Mouse (Mus musculus) midbrain, embryonic 16.5 days (tissue): ENCODE results near the gene Cpt1a. TPM values are rescaled to one million over a fixed set of nuclear protein-coding genes. Genes with fewer than 3 reads are reported as not detected.

ENCODE experiments used
- ATAC-seq: fragments of 200-750 bp; cut with Nextera tagmentation; 2 replicates; pipeline ENCODE4 v1.8.0; 2017; ENCODE audit warnings: moderate TSS enrichment
- H3K27ac ChIP-seq: fragments of 300-500 bp; sonication (generic); 2 replicates; pipeline ENCODE4 v1.5.1; 2014; ENCODE audit warnings: mild to moderate bottlenecking, low read length, mixed read lengths
- H3K27me3 ChIP-seq: fragments of 300-500 bp; sonication (generic); 2 replicates; pipeline ENCODE4 v1.6.1; 2014; ENCODE audit warnings: low read depth, low read length, mixed read lengths; ENCODE audit not compliant: control insufficient read depth, insufficient read depth
- H3K36me3 ChIP-seq: fragments of 300-500 bp; sonication (generic); 2 replicates; pipeline ENCODE4 v1.6.1; 2014; ENCODE audit warnings: mild to moderate bottlenecking, low read length, moderate library complexity, mixed read lengths; ENCODE audit not compliant: control insufficient read depth, insufficient read depth
- H3K4me1 ChIP-seq: fragments of 300-500 bp; sonication (generic); 2 replicates; pipeline ENCODE4 v1.6.1; 2014; ENCODE audit warnings: mild to moderate bottlenecking, low read length, mixed read lengths; ENCODE audit not compliant: control insufficient read depth, insufficient read depth
- H3K4me2 ChIP-seq: fragments of 300-500 bp; sonication (generic); 2 replicates; pipeline ENCODE4 v1.6.1; 2014; ENCODE audit warnings: mild to moderate bottlenecking, low read length, mixed read lengths
- H3K4me3 ChIP-seq: fragments of 300-500 bp; sonication (generic); 2 replicates; pipeline ENCODE4 v1.5.1; 2014; ENCODE audit warnings: low read depth, mild to moderate bottlenecking, low read length, moderate library complexity, mixed read lengths
- H3K9ac ChIP-seq: fragments of 300-500 bp; sonication (generic); 2 replicates; pipeline ENCODE4 v1.6.1; 2014; ENCODE audit warnings: low read depth, low read length, mixed read lengths
- H3K9me3 ChIP-seq: fragments of 300-500 bp; sonication (generic); replicated peaks from 2 replicates; pipeline ENCODE4 v1.6.1; 2014; ENCODE audit warnings: mild to moderate bottlenecking, low read length, mixed read lengths; ENCODE audit not compliant: control insufficient read depth, poor library complexity, severe bottlenecking
- WGBS: fragments of 180-500 bp; shearing (Covaris S2); extraction: QIAGEN DNeasy Blood & Tissue Kit; methylation state at CpG from one replicate; pipeline ENCODE4 v1.1.7; 2014; 5-methylcytosine and 5-hydroxymethylcytosine counted together
- polyA plus RNA-seq: library from polyadenylated mRNA; unstranded; fragments of >200 nt; fragmentation: Nextera tagmentation; extraction: Ambion mirVana; gene quantifications from 2 replicates; pipeline ENCODE4 v1.2.1, GENCODE M21; 2015

The Cpt1a gene
- polyA plus RNA-seq, 1 experiment from 2014 or later = 15.1 TPM

GRCm38 (mm10) chr19:3334550-3334949, 12.4 kb downstream of the Cpt1a start:
- ATAC-seq = no peak
- Histone ChIP-seq H3K36me3 (no peaks in the 10 kb centered on the region), H3K9ac (no peak overlapping the region), H3K27me3 (no peaks in the 10 kb centered on the region), H3K4me3 (no peak overlapping the region), H3K9me3 (no peaks in the 10 kb centered on the region), H3K4me1 (peaks cover 8% of the 10 kb centered on the region), H3K4me2 (no peak overlapping the region), H3K27ac (no peak overlapping the region)
- 69% methylated on average over 4 of the region's 4 CpGs for WGBS

GRCm38 (mm10) chr19:3335917-3336316, 13.8 kb downstream of the Cpt1a start:
- WGBS = 61% methylated on average over 1 of the region's 1 CpGs
- H3K9me3 ChIP-seq = no peaks in the 10 kb centered on the region
- ATAC-seq = no peak
- no peak overlapping the region for H3K27ac ChIP-seq
- no peaks in the 10 kb centered on the region for H3K36me3 ChIP-seq
- H3K27me3 ChIP-seq = no peaks in the 10 kb centered on the region
- no peak overlapping the region for H3K9ac ChIP-seq
- H3K4me1 ChIP-seq = peaks cover 8% of the 10 kb centered on the region
- H3K4me2 ChIP-seq = no peak overlapping the region
- H3K4me3 ChIP-seq = no peak overlapping the region

DNA sequence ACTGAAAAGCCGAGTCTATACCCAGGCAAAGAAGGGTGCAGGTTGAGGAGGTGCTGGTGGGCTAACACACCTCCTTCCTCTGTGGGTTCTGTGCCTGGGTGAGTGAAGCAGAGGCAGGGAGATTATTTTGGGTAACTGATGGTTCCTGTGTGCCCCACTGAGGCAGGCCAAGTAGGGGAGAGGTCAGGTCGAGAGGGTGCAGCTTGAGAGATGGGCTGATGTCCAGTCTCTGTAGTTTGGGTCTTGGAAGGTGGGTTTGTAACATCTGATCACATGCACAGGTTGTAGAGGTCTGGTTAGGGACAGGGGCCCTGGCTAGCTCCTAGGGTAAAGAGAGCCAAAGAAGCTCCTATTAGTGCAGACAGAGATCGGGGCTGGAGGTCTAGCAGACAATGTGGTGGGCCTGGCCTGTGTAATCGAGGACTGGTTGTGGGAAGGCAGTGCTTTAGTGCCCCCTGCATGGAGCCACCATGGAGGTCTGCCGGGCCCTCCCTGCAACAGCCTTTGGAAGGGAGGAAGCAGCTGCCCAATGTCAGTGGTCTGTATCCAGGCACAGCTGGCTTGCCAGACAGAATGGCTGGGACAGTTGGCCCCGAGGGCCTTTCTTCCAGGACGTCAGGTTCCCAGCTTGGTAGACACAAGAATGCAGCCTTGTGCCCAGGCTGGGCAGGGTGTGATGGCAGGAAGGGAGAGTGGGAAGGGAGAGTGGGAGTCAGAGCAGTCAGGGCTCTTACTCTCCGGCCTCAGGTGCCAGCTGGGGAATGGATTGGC, 14.5 kb downstream of the Cpt1a start:
- Histone ChIP-seq H3K4me1 (peaks cover 8% of the 10 kb centered on the region), H3K9me3 (no peaks in the 10 kb centered on the region), H3K4me3 (no peak overlapping the region), H3K4me2 (no peak overlapping the region), H3K27me3 (no peaks in the 10 kb centered on the region), H3K36me3 (no peaks in the 10 kb centered on the region), H3K9ac (no peak overlapping the region), H3K27ac (no peak overlapping the region)
- no peak for ATAC-seq
- 71% methylated on average over 8 of the region's 8 CpGs for WGBS

GRCm38 (mm10) chr19:3339187-3339586, 17.1 kb downstream of the Cpt1a start:
- Histone ChIP-seq H3K9ac (no peak overlapping the region), H3K36me3 (no peaks in the 10 kb centered on the region), H3K9me3 (no peaks in the 10 kb centered on the region), H3K4me3 (no peak overlapping the region), H3K4me2 (no peak overlapping the region), H3K27me3 (no peaks in the 10 kb centered on the region), H3K27ac (no peak overlapping the region), H3K4me1 (peaks cover 4% of the 10 kb centered on the region)
- ATAC-seq = no peak
- 89% methylated on average over 8 of the region's 8 CpGs for whole genome bisulfite sequencing

- ATAC-seq = no peak
- Histone ChIP-seq H3K9ac (no peak overlapping the region), H3K27me3 (no peaks in the 10 kb centered on the region), H3K36me3 (no peaks in the 10 kb centered on the region), H3K4me1 (no peaks in the 10 kb centered on the region), H3K4me2 (no peak overlapping the region), H3K9me3 (no peaks in the 10 kb centered on the region), H3K27ac (no peak overlapping the region), H3K4me3 (no peak overlapping the region)
- WGBS = 81% methylated on average over 3 of the region's 3 CpGs
These were observed 18.9 kb downstream of the Cpt1a start for GRCm38 (mm10) chr19:3341021-3341420.

DNA sequence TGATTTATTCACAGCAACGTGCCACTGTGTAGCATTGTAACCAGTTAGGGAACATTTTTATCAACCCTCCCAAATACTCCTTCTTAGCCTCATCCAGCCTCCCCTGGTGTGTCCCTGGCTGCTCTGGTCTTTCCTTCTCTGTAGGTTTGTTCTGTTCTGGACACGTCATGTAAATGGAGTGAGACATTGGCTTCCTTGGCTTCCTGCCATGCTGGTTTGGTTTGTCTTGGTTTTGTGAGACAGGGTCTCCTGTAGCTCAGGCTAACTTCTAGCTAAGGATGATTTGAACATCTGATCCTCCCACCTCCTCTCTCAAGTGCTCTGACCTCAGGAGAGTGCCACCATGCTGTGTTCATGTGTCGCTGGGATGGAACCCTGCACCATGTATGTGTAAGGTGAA, 21.8 kb downstream of the Cpt1a start:
- Histone ChIP-seq H3K9ac (no peak overlapping the region), H3K36me3 (no peaks in the 10 kb centered on the region), H3K9me3 (no peaks in the 10 kb centered on the region), H3K4me3 (no peak overlapping the region), H3K4me2 (no peak overlapping the region), H3K27me3 (no peaks in the 10 kb centered on the region), H3K27ac (no peak overlapping the region), H3K4me1 (no peaks in the 10 kb centered on the region)
- 66% methylated on average over 3 of the region's 3 CpGs for WGBS
- no peak for ATAC-seq

- Histone ChIP-seq H3K4me3 (no peak overlapping the region), H3K9ac (no peak overlapping the region), H3K9me3 (no peaks in the 10 kb centered on the region), H3K4me1 (no peaks in the 10 kb centered on the region), H3K27ac (no peak overlapping the region), H3K36me3 (no peaks in the 10 kb centered on the region), H3K27me3 (no peaks in the 10 kb centered on the region), H3K4me2 (no peak overlapping the region)
- 75% methylated on average over 8 of the region's 8 CpGs for WGBS
- no peak for ATAC-seq
These were observed 22.8 kb downstream of the Cpt1a start for GRCm38 (mm10) chr19:3344636-3345544.

GRCm38 (mm10) chr19:3347784-3348183, 25.6 kb downstream of the Cpt1a start:
- H3K36me3 ChIP-seq = no peaks in the 10 kb centered on the region
- H3K9ac ChIP-seq = no peak overlapping the region
- H3K9me3 ChIP-seq = no peaks in the 10 kb centered on the region
- H3K27ac ChIP-seq = no peak overlapping the region
- ATAC-seq = no peak
- H3K27me3 ChIP-seq = no peaks in the 10 kb centered on the region
- H3K4me2 ChIP-seq = no peak overlapping the region
- WGBS = 100% methylated on average over 1 of the region's 1 CpGs
- no peaks in the 10 kb centered on the region for H3K4me1 ChIP-seq
- no peak overlapping the region for H3K4me3 ChIP-seq
